Mouse (Mus musculus): ENCODE measurements around the gene Faf1. TPM values are rescaled to one million over a fixed set of nuclear protein-coding genes. Genes with fewer than 3 reads are reported as not detected.

Faf1 gene
- total RNA-seq, 2 experiments from 2014 or later: 68.3 to 105 TPM

- ATAC-seq (replicated peaks; ENCODE audit: low FRiP score, poor library complexity, severe bottlenecking): no peak
Observed at GRCm38 (mm10) chr4:109985424-109986172, 309.2 kb downstream of the Faf1 start.

GRCm38 (mm10) chr4:109986301-109986700 lies 309.9 kb downstream of the Faf1 start:
- no peak for ATAC-seq (replicated peaks; ENCODE audit: low FRiP score, poor library complexity, severe bottlenecking)

GRCm38 (mm10) chr4:109986748-109987355 lies 310.5 kb downstream of the Faf1 start:
- ATAC-seq (replicated peaks; ENCODE audit: low FRiP score, poor library complexity, severe bottlenecking): no peak

GRCm38 (mm10) chr4:109987560-109988362 lies 311.4 kb downstream of the Faf1 start:
- ATAC-seq (replicated peaks; ENCODE audit: low FRiP score, poor library complexity, severe bottlenecking): no peak

- ATAC-seq (replicated peaks; ENCODE audit: low FRiP score, poor library complexity, severe bottlenecking): no peak
Observed at GRCm38 (mm10) chr4:109988411-109988810, 312.0 kb downstream of the Faf1 start.

GRCm38 (mm10) chr4:109989213-109989612 lies 312.8 kb downstream of the Faf1 start:
- no peak for ATAC-seq (replicated peaks; ENCODE audit: low FRiP score, poor library complexity, severe bottlenecking)

DNA sequence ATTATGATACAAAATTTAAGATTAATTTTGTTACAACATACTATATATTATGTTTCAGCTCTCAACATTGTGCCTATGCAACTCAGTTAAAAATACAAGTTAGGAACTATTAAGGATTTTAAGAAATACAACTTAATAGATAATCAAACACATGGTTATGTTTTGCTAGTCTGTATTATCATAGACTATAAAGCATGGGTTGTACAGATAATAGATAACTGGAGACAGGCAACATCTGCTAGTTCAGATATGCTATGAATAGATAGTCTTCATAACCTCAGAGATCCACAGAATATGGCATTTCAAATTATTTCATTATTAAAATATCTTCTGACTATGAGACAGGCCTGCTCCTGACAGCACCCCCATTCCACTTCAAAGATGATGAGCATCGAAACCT lies 329.7 kb downstream of the Faf1 start:
- ATAC-seq (replicated peaks; ENCODE audit: low FRiP score, poor library complexity, severe bottlenecking): no peak

Other genes starting within 250 kb of the Faf1 start
- 74.2 and 78.9 TPM in 2 replicates for gene Rnf11, start 191.9 kb upstream of the Faf1 start, total RNA-seq (2015; ENCODE audit: low replicate concordance)
- 87.3 and 96.1 TPM in 2 replicates for gene Rnf11, start 191.9 kb upstream of the Faf1 start, total RNA-seq (2017; ENCODE audit: low replicate concordance)
- not detected in 2 replicates for gene 4930522H14Rik, start 145.3 kb upstream of the Faf1 start, total RNA-seq (2015; ENCODE audit: low replicate concordance)
- not detected in 2 replicates for gene 4930522H14Rik, start 145.3 kb upstream of the Faf1 start, total RNA-seq (2017; ENCODE audit: low replicate concordance)
- 190 and 219 TPM in 2 replicates for gene Cdkn2c, start 9.4 kb upstream of the Faf1 start, total RNA-seq (2015; ENCODE audit: low replicate concordance)
- gene Cdkn2c, start 9.4 kb upstream of the Faf1 start, total RNA-seq (2017; ENCODE audit: low replicate concordance): 196 and 225 TPM in 2 replicates